Mouse (Mus musculus) megakaryocyte progenitor cell, adult 5-6 weeks (primary cell): ENCODE data around the gene Hormad1. TPM values are rescaled to one million over a fixed set of nuclear protein-coding genes. Genes with fewer than 3 reads are reported as not detected.
"Not testable (repeated sequence)": the region's sequence is repeated elsewhere in the genome, so short reads cannot be mapped to it uniquely, and the experiment has no call there.

Experiments used
- ATAC-seq: replicated peaks from 2 replicates; pipeline ENCODE4 v1.8.0; 2016; ENCODE audit warnings: mild to moderate bottlenecking, moderate TSS enrichment, inconsistent platforms; ENCODE audit not compliant: poor library complexity
- total RNA-seq, 2 experiments: library from RNA; stranded (forward) in 1 of 2; stranded (reverse) in 1 of 2; fragments of 157-497, 149-512 nt in 1 of 2; fragments of 200-1000 nt in 1 of 2; gene quantifications; 2 replicates each; pipeline versions ENCODE4 v1.2.3 to v1.2.4; 2015 to 2017

The Hormad1 gene
- total RNA-seq, 2 experiments from 2014 or later, result not detected

- ATAC-seq, result no peak
These were observed 1.3 kb downstream of the Hormad1 start for GRCm38 (mm10) chr3:95560738-95561137.

GRCm38 (mm10) chr3:95561826-95562225, 2.3 kb downstream of the Hormad1 start:
- no peak for ATAC-seq

GRCm38 (mm10) chr3:95569585-95569984, 10.1 kb downstream of the Hormad1 start:
- ATAC-seq, result no peak

- ATAC-seq, result peak; percentile 18
These were observed 28.5 kb downstream of the Hormad1 start for GRCm38 (mm10) chr3:95587754-95588603.

- peak; percentile 100 for ATAC-seq
These were observed 29.2 kb downstream of the Hormad1 start, which contains the start of gene Golph3l for GRCm38 (mm10) chr3:95588604-95589086. Gene Golph3l (plus strand): TSS chr3:95588934.

- no peak for ATAC-seq
These were observed 39.3 kb downstream of the Hormad1 start for GRCm38 (mm10) chr3:95598734-95599133.

- ATAC-seq, result no peak
These were observed 41.8 kb downstream of the Hormad1 start for GRCm38 (mm10) chr3:95601287-95601686.

- no peak for ATAC-seq
These were observed 46.6 kb downstream of the Hormad1 start for GRCm38 (mm10) chr3:95606096-95606495.

- ATAC-seq, result peak; percentile 65
These were observed 49.7 kb downstream of the Hormad1 start for GRCm38 (mm10) chr3:95609195-95609594.

- ATAC-seq, result no peak
These were observed 54.5 kb downstream of the Hormad1 start for GRCm38 (mm10) chr3:95613996-95614395.

- ATAC-seq, result no peak
These were observed 59.0 kb downstream of the Hormad1 start for GRCm38 (mm10) chr3:95618511-95618910.

- ATAC-seq, result no peak
These were observed 61.8 kb downstream of the Hormad1 start for GRCm38 (mm10) chr3:95621241-95621640.

- not testable (repeated sequence) for ATAC-seq
These were observed 62.9 kb downstream of the Hormad1 start for GRCm38 (mm10) chr3:95622421-95622820.

- no peak for ATAC-seq
These were observed 64.1 kb downstream of the Hormad1 start for GRCm38 (mm10) chr3:95623551-95623950.

- not testable (repeated sequence) for ATAC-seq
These were observed 64.6 kb downstream of the Hormad1 start for GRCm38 (mm10) chr3:95623991-95624515.

- ATAC-seq, result peak; percentile 95
These were observed 65.4 kb downstream of the Hormad1 start, which contains the start of gene Ensa for GRCm38 (mm10) chr3:95624628-95625503. Gene Ensa (plus strand): TSS chr3:95624993.

GRCm38 (mm10) chr3:95627763-95628162, 68.3 kb downstream of the Hormad1 start:
- ATAC-seq, result no peak

GRCm38 (mm10) chr3:95629755-95630154, 70.3 kb downstream of the Hormad1 start:
- no peak for ATAC-seq

- no peak for ATAC-seq
These were observed 71.4 kb downstream of the Hormad1 start for GRCm38 (mm10) chr3:95630856-95631255.

- no peak for ATAC-seq
These were observed 71.8 kb downstream of the Hormad1 start for GRCm38 (mm10) chr3:95631304-95631703.
